Mouse (Mus musculus) hindbrain, embryonic 15.5 days (tissue): ENCODE measurements around the gene Avil. TPM values are rescaled to one million over a fixed set of nuclear protein-coding genes. Genes with fewer than 3 reads are reported as not detected.

Experiments
- ATAC-seq: fragments of 200-750 bp; cut with Nextera tagmentation; 2 replicates; pipeline ENCODE4 v1.8.0; 2017; ENCODE audit warnings: low read depth, moderate number of reproducible peaks, moderate TSS enrichment; ENCODE audit not compliant: low FRiP score
- H3K27ac ChIP-seq: fragments of 300-500 bp; sonication (generic); replicated peaks from 2 replicates; pipeline ENCODE4 v1.5.1; 2015; ENCODE audit warnings: mild to moderate bottlenecking, inconsistent platforms
- H3K27me3 ChIP-seq: fragments of 300-500 bp; sonication (generic); 2 replicates; pipeline ENCODE4 v1.6.1; 2015; ENCODE audit warnings: control low read depth, inconsistent platforms
- H3K36me3 ChIP-seq: fragments of 300-500 bp; sonication (generic); 2 replicates; pipeline ENCODE4 v1.6.1; 2015; ENCODE audit warnings: control low read depth, inconsistent platforms
- H3K4me1 ChIP-seq: fragments of 300-500 bp; sonication (generic); replicated peaks from 2 replicates; pipeline ENCODE4 v1.6.1; 2015; ENCODE audit warnings: control low read depth, inconsistent platforms
- H3K4me2 ChIP-seq: fragments of 300-500 bp; sonication (generic); 2 replicates; pipeline ENCODE4 v1.6.1; 2015; ENCODE audit warnings: moderate library complexity, mild to moderate bottlenecking, inconsistent platforms
- H3K4me3 ChIP-seq: fragments of 300-500 bp; sonication (generic); 2 replicates; pipeline ENCODE4 v1.5.1; 2015; ENCODE audit warnings: mild to moderate bottlenecking, inconsistent platforms
- H3K9ac ChIP-seq: fragments of 300-500 bp; sonication (generic); 2 replicates; pipeline ENCODE4 v1.6.1; 2015; ENCODE audit warnings: inconsistent platforms
- H3K9me3 ChIP-seq: fragments of 300-500 bp; sonication (generic); 2 replicates; pipeline ENCODE4 v1.6.1; 2016; ENCODE audit warnings: control low read depth, inconsistent platforms
- WGBS: fragments of 180-500 bp; shearing (Covaris S2); methylation state at CpG from one replicate; pipeline ENCODE4 v1.1.7; 2015; 5-methylcytosine and 5-hydroxymethylcytosine counted together
- microRNA counts: library from miRNA; unstranded; fragments of <30 nt; microRNA quantifications from one replicate; lab custom pipeline; 2016
- microRNA-seq: library from miRNA; unstranded; fragments of <30 nt; microRNA quantifications from one replicate; pipeline ENCODE4, GENCODE M21; 2016
- polyA plus RNA-seq: library from polyadenylated mRNA; unstranded; fragments of >200 nt; fragmentation: Nextera tagmentation; extraction: Ambion mirVana; gene quantifications from 2 replicates; pipeline ENCODE4 v1.2.1, GENCODE M21; 2015

The Avil gene
- polyA plus RNA-seq, 1 experiment from 2014 or later, result 4.2 TPM

- peaks cover 34% of the 10 kb centered on the region for H3K36me3 ChIP-seq
- peak overlapping the region; percentile 88 for H3K9ac ChIP-seq
- H3K4me1 ChIP-seq, result peaks cover 44% of the 10 kb centered on the region
- ATAC-seq, result no peak
- peak overlapping the region; percentile 89 for H3K27ac ChIP-seq
- H3K27me3 ChIP-seq, result no peaks in the 10 kb centered on the region
- peak overlapping the region; percentile 72 for H3K4me3 ChIP-seq
- H3K4me2 ChIP-seq, result peak overlapping the region; percentile 77
- no peaks in the 10 kb centered on the region for H3K9me3 ChIP-seq
- 13% methylated on average over 37 of the region's 37 CpGs for WGBS
These were observed 63.7 kb downstream of the Avil start for GRCm38 (mm10) chr10:127063913-127064870.

DNA sequence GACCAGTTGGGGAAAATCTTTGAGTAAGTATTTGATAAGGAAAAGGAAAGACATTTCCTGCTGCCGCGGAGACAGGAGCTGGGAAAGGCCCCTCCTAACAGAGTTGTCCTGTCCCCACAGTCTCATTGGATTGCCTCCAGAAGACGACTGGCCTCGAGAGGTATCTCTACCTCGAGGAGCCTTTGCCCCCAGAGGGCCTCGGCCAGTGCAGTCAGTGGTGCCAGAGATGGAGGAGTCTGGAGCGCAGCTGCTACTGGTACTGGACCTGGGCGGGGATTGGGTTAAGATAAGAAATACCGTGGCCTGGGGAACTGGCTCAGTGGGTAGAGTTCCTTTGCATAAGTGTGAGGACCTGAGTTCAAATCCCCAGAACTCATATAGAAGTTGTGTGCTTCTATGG, 65.5 kb downstream of the Avil start:
- Histone ChIP-seq H3K27me3 (no peaks in the 10 kb centered on the region), H3K9me3 (no peaks in the 10 kb centered on the region), H3K4me3 (no peak overlapping the region), H3K4me1 (peaks cover 50% of the 10 kb centered on the region), H3K27ac (no peak overlapping the region), H3K9ac (no peak overlapping the region), H3K4me2 (no peak overlapping the region), H3K36me3 (peaks cover 34% of the 10 kb centered on the region)
- ATAC-seq, result no peak
- 89% methylated on average over 9 of the region's 9 CpGs for WGBS

- Histone ChIP-seq H3K27me3 (no peaks in the 10 kb centered on the region), H3K9ac (no peak overlapping the region), H3K27ac (no peak overlapping the region), H3K36me3 (peaks cover 34% of the 10 kb centered on the region), H3K4me2 (no peak overlapping the region), H3K4me1 (peaks cover 49% of the 10 kb centered on the region), H3K9me3 (no peaks in the 10 kb centered on the region), H3K4me3 (no peak overlapping the region)
- no peak for ATAC-seq
- 88% methylated on average over 14 of the region's 14 CpGs for WGBS
These were observed 66.1 kb downstream of the Avil start for GRCm38 (mm10) chr10:127066519-127067018.

- no peak for ATAC-seq
- no peaks in the 10 kb centered on the region for H3K27me3 ChIP-seq
- no peaks in the 10 kb centered on the region for H3K9me3 ChIP-seq
- peaks cover 34% of the 10 kb centered on the region for H3K36me3 ChIP-seq
- H3K4me3 ChIP-seq, result peak overlapping the region; percentile 53
- WGBS, result 79% methylated on average over 9 of the region's 9 CpGs
- peaks cover 40% of the 10 kb centered on the region for H3K4me1 ChIP-seq
- peak overlapping the region; percentile 60 for H3K9ac ChIP-seq
- peak overlapping the region; percentile 91; the same call in 1 of the 2 replicates for H3K27ac ChIP-seq
- H3K4me2 ChIP-seq, result peak overlapping the region; percentile 96
These were observed 68.0 kb downstream of the Avil start for GRCm38 (mm10) chr10:127068360-127069038.

DNA sequence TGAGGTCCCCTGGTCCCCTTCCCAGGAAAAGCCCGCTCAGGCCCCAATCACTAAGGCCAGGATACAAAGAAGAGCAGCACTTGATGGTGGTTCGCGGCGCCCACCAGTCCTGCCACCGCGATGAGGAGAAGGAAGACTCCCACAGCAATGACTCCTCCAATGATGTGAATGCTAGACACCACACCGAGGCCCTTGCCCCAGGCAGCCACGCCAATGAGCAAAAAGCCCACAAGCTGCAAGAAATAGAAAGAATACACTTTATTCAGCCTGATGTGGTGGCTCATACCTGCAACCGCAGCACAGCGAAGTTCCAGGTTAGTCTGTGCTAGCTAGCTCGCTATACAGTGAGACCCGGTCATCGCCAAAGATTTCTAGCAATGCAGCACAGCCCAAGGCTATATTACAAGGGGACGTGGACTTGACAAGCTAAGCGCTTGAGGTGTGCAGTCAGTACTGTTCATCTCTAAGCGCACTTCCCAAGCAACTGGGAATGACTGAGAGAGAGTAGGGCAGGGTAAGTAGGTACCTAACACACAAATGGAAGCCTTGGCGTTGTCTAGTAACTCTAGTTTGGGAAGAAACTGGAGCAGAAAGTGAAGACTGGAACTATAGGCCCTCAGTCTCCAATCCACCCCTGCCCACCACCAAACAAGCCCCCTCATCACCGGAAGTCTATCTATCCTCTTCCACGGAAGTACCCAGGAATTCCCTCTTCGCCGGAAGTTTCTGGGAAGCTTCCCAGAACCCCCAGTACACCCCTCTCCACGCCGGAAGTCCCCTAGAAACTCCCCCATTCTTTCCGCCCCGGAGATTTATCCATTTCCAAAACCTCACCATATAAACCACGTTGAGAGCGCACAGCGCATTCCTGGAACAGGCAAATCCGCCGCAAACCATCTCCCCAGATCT, 69.0 kb downstream of the Avil start:
- ATAC-seq, result peak; percentile 86
- peaks cover 34% of the 10 kb centered on the region for H3K36me3 ChIP-seq

More for the DNA sequence above, 69.0 kb downstream of the Avil start:
- H3K9ac ChIP-seq, result peak overlapping the region; percentile 60
- peak overlapping the region; percentile 96 for H3K4me2 ChIP-seq
- H3K27ac ChIP-seq, result peak overlapping the region; percentile 91
- peaks cover 37% of the 10 kb centered on the region for H3K4me1 ChIP-seq
- H3K27me3 ChIP-seq, result no peaks in the 10 kb centered on the region
- H3K4me3 ChIP-seq, result peak overlapping the region; percentile 53
- WGBS, result 7% methylated on average over 30 of the region's 30 CpGs
- H3K9me3 ChIP-seq, result no peaks in the 10 kb centered on the region

MicroRNAs encoded within 50 kb of the gene (microRNA counts, 519-probe panel; counts per million panel counts)
- microRNA mmu-miR-26a (lab: Ali Mortazavi, UCI) (2,517 counts per million, percentile 39 among the panel's probes with 10 or more counts), microRNA mmu-miR-546 (lab: Ali Mortazavi, UCI) (not detected)

Small RNA genes within 50 kb of the gene (microRNA-seq; reads per million reads assigned to microRNA genes)
- gene Mir26a-2, result 28.8 reads per million, percentile 38 among the genes with 10 or more reads in this experiment
- not detected for gene Mir546

Other genes starting within 250 kb of the Avil start
- 14.0 and 15.4 TPM in 2 replicates for gene Atp23, start 99.4 kb upstream of the Avil start, polyA plus RNA-seq
- gene Ctdsp2, start 22.0 kb upstream of the Avil start, polyA plus RNA-seq, result 19.0 and 19.4 TPM in 2 replicates
- 61.6 and 64.7 TPM in 2 replicates for gene Tsfm, start 30.1 kb downstream of the Avil start, polyA plus RNA-seq
- gene Mettl1, start 40.7 kb downstream of the Avil start, polyA plus RNA-seq, result 22.8 and 25.1 TPM in 2 replicates
- 0.14 and 0.22 TPM in 2 replicates for gene Eef1akmt3, start 40.8 kb downstream of the Avil start, polyA plus RNA-seq
- 0.21 and 0.26 TPM in 2 replicates for gene Cyp27b1, start 47.5 kb downstream of the Avil start, polyA plus RNA-seq
- gene March9, start 59.5 kb downstream of the Avil start, polyA plus RNA-seq, result 7.3 and 8.4 TPM in 2 replicates
- 743 and 831 TPM in 2 replicates for gene Cdk4, start 62.8 kb downstream of the Avil start, polyA plus RNA-seq
- gene Tspan31, start 69.6 kb downstream of the Avil start, polyA plus RNA-seq, result 120 and 123 TPM in 2 replicates
- 4.0 and 4.9 TPM in 2 replicates for gene Agap2, start 74.6 kb downstream of the Avil start, polyA plus RNA-seq
- 125 and 130 TPM in 2 replicates for gene Os9, start 120.4 kb downstream of the Avil start, polyA plus RNA-seq
- 54.0 and 74.6 TPM in 2 replicates for gene B4galnt1, start 164.5 kb downstream of the Avil start, polyA plus RNA-seq
- 0.91 and 1.0 TPM in 2 replicates for gene Slc26a10, start 179.9 kb downstream of the Avil start, polyA plus RNA-seq
- gene Arhgef25, start 189.4 kb downstream of the Avil start, polyA plus RNA-seq, result 27.3 and 30.3 TPM in 2 replicates
- gene Dtx3, start 195.0 kb downstream of the Avil start, polyA plus RNA-seq, result 240 and 266 TPM in 2 replicates
- 19.1 and 19.6 TPM in 2 replicates for gene Pip4k2c, start 210.9 kb downstream of the Avil start, polyA plus RNA-seq